Mouse (Mus musculus): ENCODE measurements around the gene Uchl3. TPM values are rescaled to one million over a fixed set of nuclear protein-coding genes. Genes with fewer than 3 reads are reported as not detected.
A peak's percentile ranks its signal among the peaks of the same experiment; 100 is the strongest.

Gene Uchl3
- polyA plus RNA-seq, 1 experiment from 2014 or later: 168 TPM

GRCm38 (mm10) chr14:101640153-101640843 is 13.5 kb upstream of the Uchl3 start, which contains the start of gene Commd6:
Commd6 (minus strand) TSS chr14:101640686.
- peak; percentile 99 for ATAC-seq (ENCODE audit: low FRiP score)
- H3K27me3 ChIP-seq: 0 out of 2 replicates have a peak, but pooled peaks cover 4% of the 10 kb centered on the region
- peaks cover 9% of the 10 kb centered on the region for H3K4me1 ChIP-seq
- H3K27ac ChIP-seq: peak within 1 kb of the TSS; percentile 83
- H3K4me3 ChIP-seq: peak within 1 kb of the TSS; percentile 61
- H3K4me2 ChIP-seq (replicated peaks): peak within 1 kb of the TSS; percentile 81
- 0 out of 2 replicates have a peak, but pooled peaks cover 5% of the 10 kb centered on the region for H3K36me3 ChIP-seq
- H3K9me3 ChIP-seq (replicated peaks): no peaks in the 10 kb centered on the region
- under 1% methylated on average over 39 of the region's 39 CpGs for WGBS
- peak within 1 kb of the TSS; percentile 66 for H3K9ac ChIP-seq

- H3K9me3 ChIP-seq (replicated peaks): no peaks in the 10 kb centered on the region
- 0 out of 2 replicates have a peak, but pooled peaks cover 4% of the 10 kb centered on the region for H3K27me3 ChIP-seq
- H3K27ac ChIP-seq: no peak overlapping the region
- no peaks in the 10 kb centered on the region for H3K4me1 ChIP-seq
- no peak overlapping the region for H3K9ac ChIP-seq
- H3K4me2 ChIP-seq (replicated peaks): no peak overlapping the region
- no peak for ATAC-seq (ENCODE audit: low FRiP score)
- WGBS: 90% methylated on average over 1 of the region's 1 CpGs
- H3K36me3 ChIP-seq: no peaks in the 10 kb centered on the region
- no peak overlapping the region for H3K4me3 ChIP-seq
These were observed 8.8 kb upstream of the Uchl3 start for GRCm38 (mm10) chr14:101644948-101645347.

- no peaks in the 10 kb centered on the region for H3K36me3 ChIP-seq
- no peak for ATAC-seq (ENCODE audit: low FRiP score)
These were observed 3.2 kb upstream of the Uchl3 start for GRCm38 (mm10) chr14:101650551-101650950.

GRCm38 (mm10) chr14:101652571-101652970 is 1.2 kb upstream of the Uchl3 start:
- Histone ChIP-seq H3K27me3 (no peaks in the 10 kb centered on the region), H3K9ac (no peak overlapping the region), H3K9me3 (replicated peaks) (no peaks in the 10 kb centered on the region), H3K4me2 (replicated peaks) (no peak overlapping the region), H3K4me1 (peaks cover 9% of the 10 kb centered on the region; the same call in 1 of the 2 replicates), H3K27ac (no peak overlapping the region), H3K36me3 (no peaks in the 10 kb centered on the region), H3K4me3 (no peak overlapping the region)
- 96% methylated on average over 6 of the region's 6 CpGs for WGBS
- ATAC-seq (ENCODE audit: low FRiP score): no peak

More at GRCm38 (mm10) chr14:101650551-101650950, 3.2 kb upstream of the Uchl3 start:
- 84% methylated on average over 4 of the region's 4 CpGs for WGBS
- Histone ChIP-seq H3K4me2 (replicated peaks) (no peak overlapping the region), H3K9me3 (replicated peaks) (no peaks in the 10 kb centered on the region), H3K4me3 (no peak overlapping the region), H3K27me3 (no peaks in the 10 kb centered on the region), H3K9ac (no peak overlapping the region), H3K27ac (no peak overlapping the region), H3K4me1 (peaks cover 6% of the 10 kb centered on the region; the same call in 1 of the 2 replicates)

GRCm38 (mm10) chr14:101654526-101654909 is 751 bp downstream of the Uchl3 start:
- H3K4me3 ChIP-seq: peak overlapping the region; percentile 99
- peak overlapping the region; percentile 81; the same call in 1 of the 2 replicates for H3K27ac ChIP-seq
- no peaks in the 10 kb centered on the region for H3K27me3 ChIP-seq
- H3K4me1 ChIP-seq: peaks cover 9% of the 10 kb centered on the region; the same call in 1 of the 2 replicates
- under 1% methylated on average over 10 of the region's 10 CpGs for WGBS
- ATAC-seq (ENCODE audit: low FRiP score): no peak; the same call in none of the 2 replicates
- peak overlapping the region; percentile 91 for H3K9ac ChIP-seq
- H3K9me3 ChIP-seq (replicated peaks): no peaks in the 10 kb centered on the region
- H3K4me2 ChIP-seq (replicated peaks): peak overlapping the region; percentile 75
- no peaks in the 10 kb centered on the region for H3K36me3 ChIP-seq

- H3K36me3 ChIP-seq: peaks cover 4% of the 10 kb centered on the region; the same call in 1 of the 2 replicates
- no peaks in the 10 kb centered on the region for H3K27me3 ChIP-seq
- no peaks in the 10 kb centered on the region for H3K9me3 ChIP-seq (replicated peaks)
- H3K4me1 ChIP-seq: peaks cover 9% of the 10 kb centered on the region; the same call in 1 of the 2 replicates
- no peak overlapping the region for H3K4me2 ChIP-seq (replicated peaks)
- H3K4me3 ChIP-seq: no peak overlapping the region
- WGBS: 84% methylated on average over 10 of the region's 10 CpGs
- ATAC-seq (ENCODE audit: low FRiP score): no peak
- H3K27ac ChIP-seq: no peak overlapping the region
- no peak overlapping the region for H3K9ac ChIP-seq
These were observed 2.5 kb downstream of the Uchl3 start for GRCm38 (mm10) chr14:101656307-101656706.

- ATAC-seq (ENCODE audit: low FRiP score): no peak
- 81% methylated on average over 3 of the region's 3 CpGs for WGBS
- no peaks in the 10 kb centered on the region for H3K4me1 ChIP-seq
These were observed 8.1 kb downstream of the Uchl3 start for GRCm38 (mm10) chr14:101661654-101662412.

GRCm38 (mm10) chr14:101664274-101664673 is 10.5 kb downstream of the Uchl3 start:
- H3K27me3 ChIP-seq: no peaks in the 10 kb centered on the region

More at GRCm38 (mm10) chr14:101661654-101662412, 8.1 kb downstream of the Uchl3 start:
- no peak overlapping the region for H3K9ac ChIP-seq
- no peaks in the 10 kb centered on the region for H3K27me3 ChIP-seq
- peaks cover 7% of the 10 kb centered on the region; the same call in 1 of the 2 replicates for H3K36me3 ChIP-seq
- H3K9me3 ChIP-seq (replicated peaks): no peaks in the 10 kb centered on the region
- no peak overlapping the region for H3K4me2 ChIP-seq (replicated peaks)
- no peak overlapping the region for H3K4me3 ChIP-seq
- no peak overlapping the region for H3K27ac ChIP-seq

GRCm38 (mm10) chr14:101666056-101666455 is 12.3 kb downstream of the Uchl3 start:
- WGBS: 95% methylated on average over 7 of the region's 7 CpGs
- no peak overlapping the region for H3K27ac ChIP-seq

More at GRCm38 (mm10) chr14:101664274-101664673, 10.5 kb downstream of the Uchl3 start:
- 93% methylated on average over 3 of the region's 3 CpGs for WGBS
- no peak overlapping the region for H3K4me2 ChIP-seq (replicated peaks)
- no peaks in the 10 kb centered on the region for H3K9me3 ChIP-seq (replicated peaks)
- no peak for ATAC-seq (ENCODE audit: low FRiP score)
- no peak overlapping the region for H3K4me3 ChIP-seq
- H3K4me1 ChIP-seq: no peaks in the 10 kb centered on the region
- H3K36me3 ChIP-seq: peaks cover 17% of the 10 kb centered on the region
- no peak overlapping the region for H3K9ac ChIP-seq
- no peak overlapping the region for H3K27ac ChIP-seq

GRCm38 (mm10) chr14:101666536-101666935 is 12.8 kb downstream of the Uchl3 start:
- H3K27me3 ChIP-seq: no peaks in the 10 kb centered on the region
- no peaks in the 10 kb centered on the region for H3K9me3 ChIP-seq (replicated peaks)
- H3K4me2 ChIP-seq (replicated peaks): no peak overlapping the region
- H3K9ac ChIP-seq: no peak overlapping the region
- H3K4me3 ChIP-seq: no peak overlapping the region
- ATAC-seq (ENCODE audit: low FRiP score): no peak
- peaks cover 31% of the 10 kb centered on the region for H3K36me3 ChIP-seq
- H3K27ac ChIP-seq: no peak overlapping the region
- WGBS: 84% methylated on average over 5 of the region's 5 CpGs
- H3K4me1 ChIP-seq: no peaks in the 10 kb centered on the region

More at GRCm38 (mm10) chr14:101666056-101666455, 12.3 kb downstream of the Uchl3 start:
- H3K27me3 ChIP-seq: no peaks in the 10 kb centered on the region
- no peaks in the 10 kb centered on the region for H3K9me3 ChIP-seq (replicated peaks)
- H3K4me3 ChIP-seq: no peak overlapping the region
- no peak for ATAC-seq (ENCODE audit: low FRiP score)
- peaks cover 32% of the 10 kb centered on the region for H3K36me3 ChIP-seq
- H3K4me1 ChIP-seq: no peaks in the 10 kb centered on the region
- no peak overlapping the region for H3K4me2 ChIP-seq (replicated peaks)
- H3K9ac ChIP-seq: no peak overlapping the region

GRCm38 (mm10) chr14:101668626-101669025 is 14.9 kb downstream of the Uchl3 start:
- no peaks in the 10 kb centered on the region for H3K27me3 ChIP-seq
- no peak overlapping the region for H3K4me2 ChIP-seq (replicated peaks)
- WGBS: 92% methylated on average over 7 of the region's 7 CpGs
- peaks cover 34% of the 10 kb centered on the region for H3K36me3 ChIP-seq
- H3K9ac ChIP-seq: no peak overlapping the region
- no peak for ATAC-seq (ENCODE audit: low FRiP score)
- H3K4me1 ChIP-seq: no peaks in the 10 kb centered on the region
- no peaks in the 10 kb centered on the region for H3K9me3 ChIP-seq (replicated peaks)
- no peak overlapping the region for H3K27ac ChIP-seq
- H3K4me3 ChIP-seq: no peak overlapping the region

GRCm38 (mm10) chr14:101672226-101672625 is 18.5 kb downstream of the Uchl3 start:
- no peak overlapping the region for H3K9ac ChIP-seq
- no peaks in the 10 kb centered on the region for H3K9me3 ChIP-seq (replicated peaks)
- ATAC-seq (ENCODE audit: low FRiP score): no peak
- WGBS: 90% methylated on average over 1 of the region's 1 CpGs
- no peak overlapping the region for H3K4me2 ChIP-seq (replicated peaks)
- H3K27me3 ChIP-seq: no peaks in the 10 kb centered on the region
- no peak overlapping the region for H3K27ac ChIP-seq
- no peaks in the 10 kb centered on the region for H3K4me1 ChIP-seq
- peaks cover 45% of the 10 kb centered on the region for H3K36me3 ChIP-seq
- H3K4me3 ChIP-seq: no peak overlapping the region

Data from hindbrain, embryonic 12.5 days (tissue).